Mouse (Mus musculus) heart, adult 9 months (tissue): ENCODE results near the gene 2010111I01Rik.

Experiments
- DNase-seq, 2 experiments: peaks; one replicate each; pipeline ENCODE4 v3.0.0; 2022; ENCODE audit warnings: low spot score in 2 of 2

2010111I01Rik gene

DNA sequence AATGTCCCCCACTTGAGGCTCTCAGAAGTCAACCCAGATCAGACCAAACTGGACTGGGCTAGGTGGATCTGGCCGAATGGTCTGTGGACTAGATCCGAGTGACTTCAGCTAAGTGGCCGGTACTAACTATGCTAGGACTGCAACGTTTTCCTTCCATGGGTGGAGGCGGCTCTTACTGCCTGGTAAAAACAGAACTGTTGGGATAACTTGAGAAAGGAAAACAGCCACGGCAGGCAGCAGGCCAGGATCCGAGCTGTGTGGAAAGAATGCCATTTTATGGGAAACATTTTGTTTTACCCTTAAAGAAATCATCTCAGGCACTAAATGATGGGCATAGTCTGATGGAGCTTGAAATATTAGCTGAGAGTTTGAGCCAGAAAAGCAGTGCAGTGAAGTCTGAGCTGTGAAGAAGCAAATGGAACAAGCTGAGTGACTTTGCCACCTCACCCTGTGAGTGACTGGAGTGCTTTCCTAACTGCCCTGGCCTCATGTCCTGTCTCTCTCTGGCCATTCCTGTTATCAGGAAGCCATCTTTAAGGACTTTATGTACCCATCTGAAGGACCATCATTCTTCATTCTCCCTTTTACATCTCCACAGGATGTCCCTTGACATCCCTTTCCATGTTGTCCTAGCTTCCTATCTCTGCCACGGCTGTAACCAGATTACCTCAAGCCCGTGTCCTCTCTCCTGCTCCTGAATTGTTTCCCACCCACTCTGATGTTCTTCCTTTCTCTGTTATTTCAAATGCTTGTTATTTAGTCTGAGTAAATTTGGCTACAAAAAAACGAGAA is 277.9 kb downstream of the 2010111I01Rik start:
- DNase-seq, result peak in 1 of 2 experiments; percentile 71

DNA sequence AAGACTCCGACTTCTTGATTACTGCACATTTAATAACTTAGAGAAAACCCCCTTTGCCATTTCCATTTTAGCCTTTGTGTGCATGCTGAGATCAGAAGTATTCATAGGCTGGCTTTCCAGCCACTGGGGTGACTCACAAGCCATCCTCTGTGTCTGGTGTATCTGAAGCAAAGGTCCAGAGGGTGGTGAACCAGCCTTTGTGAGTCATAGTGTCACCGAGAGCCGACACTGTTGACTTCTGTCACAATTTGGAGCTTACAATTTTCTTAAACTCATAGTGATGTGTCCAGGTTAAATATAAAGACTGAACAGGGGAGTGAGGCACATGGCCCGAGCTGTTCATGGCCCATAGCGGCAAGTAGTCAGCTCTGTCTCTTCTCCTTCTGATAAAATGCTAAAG is 278.9 kb downstream of the 2010111I01Rik start:
- DNase-seq, result peak in 1 of 2 experiments; percentile 67

DNA sequence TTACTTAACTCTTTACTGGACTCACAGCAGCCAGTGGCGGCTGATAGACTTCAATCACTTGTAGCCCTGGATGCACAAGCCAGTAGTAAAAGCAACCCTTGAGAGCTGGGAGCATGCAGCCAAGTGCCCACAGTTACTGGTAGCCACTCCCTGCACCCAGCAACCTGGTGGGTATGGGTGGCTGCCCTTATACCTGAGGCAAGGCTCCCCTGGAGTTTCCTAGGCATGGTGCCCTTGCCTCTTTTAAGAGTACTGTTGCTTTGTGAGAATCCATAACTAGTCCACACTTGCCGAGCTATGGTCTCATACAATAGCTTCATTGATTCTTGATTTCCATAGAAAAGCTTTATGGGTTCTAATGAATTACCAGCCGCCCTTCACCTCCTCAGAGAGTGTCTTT is 279.7 kb downstream of the 2010111I01Rik start:
- DNase-seq, result peak in 1 of 2 experiments; percentile 27

DNA sequence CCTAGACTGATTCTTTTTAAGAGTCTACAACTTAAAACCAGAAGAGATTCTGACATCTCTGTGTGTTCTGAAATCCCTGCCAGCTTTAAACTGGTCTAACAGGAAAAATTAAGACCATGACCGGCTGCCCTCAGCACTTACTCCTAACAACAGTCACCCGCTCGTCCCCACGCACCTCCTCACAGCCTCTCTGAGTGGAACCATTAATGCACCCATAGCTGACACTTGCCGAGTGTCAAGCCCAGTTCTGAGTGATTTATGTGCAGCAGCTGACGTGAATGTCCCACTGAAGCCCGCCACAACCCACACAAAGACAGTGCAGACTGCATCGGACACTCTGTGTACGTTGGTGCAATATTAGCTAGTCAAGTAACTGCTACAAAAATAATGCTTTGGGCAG is 280.5 kb downstream of the 2010111I01Rik start:
- peak in 1 of 2 experiments; percentile 28 for DNase-seq

DNA sequence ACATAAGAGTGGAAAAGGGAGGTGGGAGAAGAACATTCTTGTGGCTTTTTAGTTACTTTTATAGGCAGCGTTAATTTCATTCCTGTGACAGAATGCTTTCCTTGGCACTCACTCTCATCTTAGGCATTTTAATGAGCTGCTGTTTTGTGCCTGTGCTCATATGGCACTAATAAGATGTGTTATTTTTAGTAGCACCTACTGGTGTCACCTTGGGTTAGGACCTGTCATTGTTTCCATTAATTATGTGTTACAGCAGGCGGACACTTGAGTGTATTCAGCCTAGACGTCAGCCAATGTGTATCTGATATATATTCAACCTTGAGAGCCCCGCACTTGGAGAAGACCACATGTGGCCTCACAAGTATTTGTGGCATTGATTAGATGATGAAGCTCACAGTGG is 281.1 kb downstream of the 2010111I01Rik start:
- peak in 1 of 2 experiments; percentile 28 for DNase-seq

DNA sequence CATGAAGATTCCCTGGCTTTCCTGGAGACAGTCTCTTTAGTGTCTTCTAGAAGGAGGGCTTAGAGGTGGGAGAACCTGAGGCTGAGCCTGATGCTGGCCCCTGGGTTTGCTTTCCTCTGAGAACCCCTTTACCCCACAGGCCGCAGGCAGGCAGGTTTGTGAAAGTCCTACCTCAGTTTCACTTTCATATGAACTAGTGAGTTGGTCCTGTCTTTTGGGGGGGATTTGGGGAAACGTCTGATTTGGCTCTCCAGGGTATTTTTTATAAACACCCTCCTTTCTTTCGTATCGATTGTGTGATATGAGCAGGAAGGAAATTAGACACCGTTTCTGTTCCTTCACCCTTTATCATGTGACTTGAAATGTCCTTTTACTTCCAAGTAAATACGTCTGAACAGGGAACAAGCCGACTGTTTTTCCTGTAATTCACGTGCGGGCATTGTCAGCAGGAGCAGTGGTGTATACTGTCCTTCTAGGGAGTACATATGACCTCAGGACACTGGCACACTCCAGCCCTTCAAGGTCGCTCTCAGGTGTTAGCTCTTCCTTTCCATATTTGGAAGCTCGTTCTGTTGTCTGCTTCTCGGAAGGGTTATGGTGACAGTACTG is 281.7 kb downstream of the 2010111I01Rik start:
- peak; percentile 57 for DNase-seq

DNA sequence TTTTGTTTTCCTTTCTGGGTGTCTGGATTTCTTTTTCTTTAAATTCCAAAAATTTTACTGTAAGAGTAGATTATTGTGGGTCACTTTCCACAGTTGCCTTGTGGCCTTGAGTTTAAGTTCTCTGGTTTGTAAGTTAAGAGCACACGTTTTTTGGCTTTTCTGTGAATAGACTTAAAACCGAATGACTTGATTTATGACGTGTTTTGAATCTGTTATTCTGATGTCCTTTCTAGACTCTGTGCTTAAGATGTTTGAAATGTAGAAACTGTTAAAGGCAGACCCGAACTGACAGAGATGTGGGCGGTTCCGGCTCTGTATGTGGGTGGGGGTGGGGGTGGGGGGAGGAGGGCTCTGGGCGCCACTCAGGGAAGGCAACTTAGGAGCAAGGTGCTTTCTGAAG is 282.3 kb downstream of the 2010111I01Rik start:
- DNase-seq, result no peak

DNA sequence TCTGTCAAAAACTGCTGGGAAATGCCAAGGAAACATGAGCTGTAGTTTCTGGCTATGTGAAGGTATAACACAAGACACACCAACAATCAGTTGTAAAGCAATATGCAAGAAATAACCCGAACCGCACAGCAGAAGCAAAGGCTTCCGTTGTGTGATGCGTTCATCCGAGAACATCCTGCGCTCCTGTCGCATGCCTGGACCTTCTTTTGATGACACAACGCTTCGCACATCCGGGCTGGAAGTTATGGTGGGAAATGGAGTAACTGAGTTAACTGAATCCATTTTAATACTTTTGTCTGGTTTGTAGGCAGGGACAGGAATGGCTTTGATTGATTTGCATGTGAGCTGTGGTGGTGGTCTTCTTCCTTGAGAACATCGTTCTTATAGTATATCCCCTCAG is 282.9 kb downstream of the 2010111I01Rik start:
- peak in 1 of 2 experiments; percentile 8 for DNase-seq

DNA sequence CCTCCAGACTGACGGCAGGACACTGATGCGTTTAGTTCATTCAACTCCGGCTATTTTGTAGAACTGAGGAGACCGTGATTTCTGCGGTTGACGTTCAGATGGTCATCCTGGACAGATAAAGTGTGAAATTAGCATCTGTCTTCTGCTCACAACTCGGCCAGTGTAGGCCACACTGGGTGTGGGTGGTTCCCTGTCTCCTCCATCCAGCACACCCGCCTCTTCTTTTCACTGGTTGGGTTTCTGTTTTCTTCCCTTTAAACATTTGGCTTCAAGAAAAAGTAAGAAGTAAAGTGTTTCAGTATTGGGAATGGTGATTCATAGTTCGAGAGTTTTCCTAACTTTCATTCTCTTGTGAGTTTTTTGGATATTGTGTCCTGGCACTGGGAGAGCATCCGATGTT is 283.6 kb downstream of the 2010111I01Rik start:
- DNase-seq, result peak in 1 of 2 experiments; percentile 24

DNA sequence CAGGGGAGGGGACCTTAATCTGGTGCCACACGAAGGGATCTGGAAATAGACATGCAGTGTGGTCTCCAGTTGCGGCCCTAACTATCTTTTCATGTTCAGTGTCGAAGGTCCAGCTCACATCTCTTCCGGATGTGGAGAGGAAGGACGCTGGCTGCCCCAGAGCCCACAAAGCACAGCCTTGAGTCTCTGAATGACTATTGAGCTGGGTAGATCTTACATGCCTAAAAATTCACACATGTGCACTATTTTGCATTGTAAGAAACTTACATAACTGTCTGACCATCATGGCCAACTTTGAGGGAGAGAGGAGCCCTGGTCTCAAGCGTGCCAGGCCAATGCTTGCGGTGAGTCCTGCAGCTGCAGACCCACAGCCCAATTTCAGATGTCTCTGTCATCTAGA is 284.5 kb downstream of the 2010111I01Rik start:
- DNase-seq, result peak in 1 of 2 experiments; percentile 34

DNA sequence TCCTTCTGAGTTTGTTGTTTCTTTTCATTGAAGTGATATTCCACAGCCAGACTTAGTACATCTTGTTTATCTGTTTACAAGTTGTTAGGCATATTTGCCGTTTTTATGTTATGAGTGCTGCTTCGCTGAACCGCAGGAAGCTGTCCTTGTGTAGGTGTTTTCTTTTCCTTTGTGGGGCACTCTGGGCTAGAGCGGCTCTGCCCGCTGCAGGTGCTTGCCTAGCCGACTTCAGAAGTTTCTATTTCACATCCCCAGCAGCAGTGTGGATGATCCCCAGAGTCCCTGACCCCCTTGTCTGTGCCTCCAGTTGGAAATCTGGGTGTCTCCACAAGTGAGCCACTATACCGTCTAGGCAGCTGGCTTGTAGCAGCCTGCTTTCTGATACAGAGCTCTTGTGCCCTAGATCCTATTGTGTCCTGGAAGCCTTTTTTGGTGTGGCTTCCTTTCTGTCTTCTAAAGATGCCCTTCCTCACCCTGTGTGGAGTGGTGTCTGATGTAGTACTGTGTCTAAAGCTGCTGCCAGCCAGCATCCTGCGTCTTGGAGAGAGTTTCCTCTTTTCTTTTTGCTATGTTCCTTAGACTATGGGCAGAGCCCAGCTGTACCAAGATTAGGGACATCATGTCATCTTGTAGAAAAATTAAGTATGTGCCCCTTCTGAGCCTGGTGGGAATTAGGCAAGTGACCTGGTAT is 285.2 kb downstream of the 2010111I01Rik start:
- DNase-seq, result no peak

DNA sequence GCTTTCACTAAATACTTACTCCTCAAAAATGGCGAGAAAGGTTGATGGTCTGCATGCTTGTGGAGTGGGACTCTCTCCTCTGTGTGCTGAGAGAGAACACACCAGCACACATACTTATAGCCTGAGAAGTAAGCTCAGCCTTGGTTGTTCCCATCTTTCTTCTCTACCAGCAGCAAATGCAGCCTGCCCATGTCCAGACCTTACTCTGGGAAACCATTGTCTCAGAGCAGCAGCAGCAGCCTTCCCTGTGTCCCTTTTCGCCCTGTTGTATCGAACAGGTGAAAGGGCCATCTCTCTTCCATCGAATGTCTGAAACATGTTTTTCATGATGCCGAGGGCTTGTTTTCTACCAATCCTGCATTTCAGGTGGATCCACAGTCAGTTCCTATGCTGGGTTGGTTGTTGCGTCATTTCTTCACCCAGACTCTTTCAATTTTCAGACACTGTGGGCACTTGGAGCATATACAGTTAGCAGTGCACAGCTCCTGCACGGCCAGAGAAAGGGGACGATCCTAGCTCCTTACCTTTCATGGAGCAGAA is 285.8 kb downstream of the 2010111I01Rik start:
- DNase-seq, result no peak

DNA sequence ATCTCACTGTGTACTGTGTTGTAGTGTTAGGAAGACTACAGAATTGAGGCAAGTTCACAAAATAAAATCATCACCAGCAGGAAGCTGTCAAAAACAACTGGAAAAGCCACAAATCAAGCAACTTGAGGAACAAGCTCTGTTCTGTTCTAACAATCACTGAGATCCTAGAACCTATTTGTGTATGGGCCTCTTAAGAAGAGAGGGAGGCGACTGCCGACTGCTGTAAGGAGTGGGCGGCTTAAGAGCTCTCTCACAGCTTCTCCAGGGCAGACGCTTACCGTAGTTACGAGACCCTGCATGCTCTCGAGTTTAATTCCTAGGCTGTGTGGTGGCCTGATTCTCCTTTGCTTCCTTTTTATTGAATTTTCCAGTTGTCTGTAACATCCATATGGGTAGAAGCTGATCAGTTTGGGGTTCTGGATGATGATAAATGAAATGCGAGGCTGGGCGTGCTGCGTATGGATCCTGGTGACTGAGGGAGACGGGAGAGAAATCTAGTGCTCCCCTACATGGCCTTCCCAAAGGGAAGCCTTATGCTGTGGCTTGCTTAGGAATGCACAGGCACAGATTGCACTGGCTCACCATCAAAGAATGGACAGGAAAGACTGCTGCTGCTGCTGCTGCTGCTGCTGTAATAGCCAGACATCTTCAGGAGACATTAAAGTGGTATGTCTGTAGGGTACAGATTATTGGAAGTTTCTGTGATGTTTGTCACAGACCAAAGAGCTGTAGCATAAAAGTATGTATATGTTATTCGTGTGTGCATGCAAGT is 286.6 kb downstream of the 2010111I01Rik start:
- no peak for DNase-seq

DNA sequence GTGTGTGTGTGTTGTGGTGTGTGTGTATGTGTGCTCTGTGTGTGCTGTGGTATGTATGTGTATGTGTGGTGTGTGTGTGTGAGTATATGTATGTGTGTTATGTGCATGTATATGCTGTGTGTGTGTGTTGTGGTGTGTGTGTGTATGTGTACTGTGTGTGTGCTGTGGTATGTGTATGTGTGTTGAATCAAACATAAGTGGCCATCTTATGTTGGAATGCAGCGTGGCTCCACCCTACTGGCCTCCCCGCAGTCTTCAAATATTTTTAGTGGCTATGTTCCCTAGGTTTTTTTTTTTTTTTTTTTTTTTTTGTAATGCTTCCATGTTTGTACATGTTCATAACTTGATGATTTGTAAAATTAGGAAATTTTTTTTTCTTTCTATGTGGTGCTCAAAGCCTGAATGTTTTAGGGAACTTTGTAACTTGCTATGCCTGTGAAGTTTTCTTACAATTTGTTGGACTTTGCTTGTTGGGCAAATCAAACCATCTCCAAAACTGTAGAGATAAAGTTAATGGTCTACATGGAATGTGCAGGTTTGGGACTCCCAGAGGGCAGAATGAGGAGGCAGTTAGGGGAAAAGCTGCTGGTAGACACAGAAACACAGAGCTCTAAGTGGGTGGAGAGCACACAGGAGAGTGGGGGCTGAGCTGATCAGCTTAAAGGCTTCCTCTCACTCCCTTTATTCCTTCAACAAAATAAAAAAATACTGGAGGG is 287.8 kb downstream of the 2010111I01Rik start:
- DNase-seq, result no peak

DNA sequence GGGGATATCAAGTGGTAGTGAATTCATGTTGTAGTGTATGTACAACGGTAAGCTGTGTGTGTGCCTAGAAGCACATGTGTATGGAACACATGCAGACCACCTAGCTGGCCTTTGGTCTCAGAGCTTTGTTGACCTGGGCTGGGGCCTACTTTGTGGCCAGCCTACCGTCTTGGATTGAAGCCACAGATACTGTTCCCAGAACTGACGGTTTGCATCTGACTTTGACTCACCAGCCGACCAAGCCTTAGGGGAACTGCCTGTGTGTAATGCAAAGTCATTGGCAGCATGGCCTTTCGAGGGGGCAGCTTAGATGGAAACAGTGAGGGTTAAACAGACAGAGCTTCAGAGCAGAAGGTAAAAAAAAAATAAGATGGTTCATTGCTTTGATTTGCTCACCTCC is 288.5 kb downstream of the 2010111I01Rik start:
- DNase-seq, result no peak

DNA sequence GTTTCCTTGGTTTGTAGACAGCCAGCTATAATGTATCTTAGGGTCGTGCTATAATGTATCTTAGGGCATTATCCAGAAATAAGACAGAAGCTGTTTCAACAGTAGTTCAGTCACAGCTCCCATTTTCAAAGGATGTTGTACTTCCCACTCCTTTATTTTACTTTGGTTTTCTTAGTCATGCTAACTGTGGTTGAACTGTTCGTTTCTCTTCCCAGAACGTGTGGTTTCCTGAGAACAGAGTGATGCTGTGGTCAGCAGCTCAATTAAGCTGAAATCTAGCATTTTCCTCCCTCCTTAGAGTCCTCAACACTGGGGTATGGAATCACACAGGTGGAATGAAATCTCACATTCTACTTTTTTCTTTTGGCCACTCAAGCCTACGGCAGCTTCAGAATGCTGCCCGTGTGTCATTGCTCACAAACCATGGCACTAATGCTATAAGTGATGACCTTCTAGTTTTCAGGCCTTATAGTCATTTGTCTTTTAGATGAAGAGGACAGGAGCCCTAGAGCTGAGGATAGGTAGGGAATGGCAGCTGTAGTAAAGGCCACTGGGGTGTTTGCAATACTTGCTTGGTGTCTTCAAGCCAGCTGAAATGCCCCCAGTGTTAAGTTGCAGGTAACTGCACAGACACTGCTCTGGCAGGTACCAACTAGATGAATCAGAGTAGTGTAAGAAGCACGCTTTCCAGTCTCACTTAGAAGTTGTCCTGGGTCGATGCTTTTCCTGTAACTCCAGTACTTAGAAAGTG is 289.4 kb downstream of the 2010111I01Rik start:
- DNase-seq, result no peak

DNA sequence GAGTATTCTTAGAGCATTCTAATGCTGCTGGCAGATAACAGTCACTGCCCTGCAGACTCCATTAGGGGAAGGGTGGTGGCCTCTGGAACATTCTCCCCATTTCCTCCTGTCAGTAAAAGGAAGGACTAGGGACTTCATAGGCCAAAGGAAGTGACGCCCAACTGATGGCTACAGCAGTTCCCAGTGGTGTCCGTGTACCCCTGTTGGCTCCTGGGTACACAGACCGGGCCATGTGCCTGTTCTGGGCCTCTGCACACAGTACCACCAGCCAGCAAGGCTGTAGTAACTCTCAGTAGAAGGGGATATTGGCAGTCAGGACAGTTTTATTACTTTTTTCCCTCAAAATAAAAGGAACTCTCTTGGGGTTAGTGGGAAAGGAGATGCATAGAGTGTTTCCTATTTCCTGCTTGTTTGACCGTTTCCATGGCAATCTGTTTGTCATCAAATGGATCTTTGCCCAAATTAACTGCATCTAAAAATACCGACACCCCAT is 290.9 kb downstream of the 2010111I01Rik start:
- DNase-seq, result peak; percentile 86 to 90

DNA sequence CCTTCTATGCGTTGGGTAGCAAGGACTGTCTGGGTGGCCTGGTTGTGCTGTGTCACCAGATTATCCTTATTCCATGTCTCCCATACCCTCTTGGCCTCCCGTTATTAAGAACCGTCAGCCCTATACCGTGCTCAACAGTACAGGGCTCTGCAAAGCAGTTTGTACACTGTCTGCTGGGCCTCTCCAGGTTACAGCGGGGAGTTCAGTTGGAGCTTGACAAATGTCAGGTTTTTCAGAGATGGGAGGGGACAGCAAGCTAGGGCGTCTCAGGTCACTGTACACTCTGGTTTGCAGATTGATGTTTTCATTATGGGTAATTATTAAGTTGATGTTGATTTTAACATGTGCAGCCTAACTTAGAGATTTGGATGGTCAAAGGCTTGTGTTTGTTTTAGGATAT is 291.5 kb downstream of the 2010111I01Rik start:
- no peak for DNase-seq

DNA sequence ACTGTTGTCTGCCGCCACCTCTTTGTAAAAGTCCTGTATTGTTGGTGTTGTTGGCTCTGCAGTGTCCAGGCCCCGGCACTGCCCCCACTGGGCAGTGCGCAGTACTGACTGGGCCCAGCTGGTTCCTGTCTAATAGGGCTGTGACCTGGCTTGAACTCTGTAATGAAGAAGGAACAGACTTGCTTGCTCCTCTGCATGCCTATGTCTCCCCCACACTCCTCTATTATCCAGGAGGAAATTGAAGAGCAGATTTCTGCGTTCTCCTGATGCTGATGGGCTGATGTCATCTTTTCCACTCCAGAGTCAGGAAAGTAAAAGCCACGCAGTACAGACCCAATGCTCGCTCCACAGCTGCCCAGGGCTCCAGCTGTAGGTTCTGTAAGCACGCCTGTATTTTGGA is 292.1 kb downstream of the 2010111I01Rik start:
- DNase-seq, result peak; percentile 87 to 88

DNA sequence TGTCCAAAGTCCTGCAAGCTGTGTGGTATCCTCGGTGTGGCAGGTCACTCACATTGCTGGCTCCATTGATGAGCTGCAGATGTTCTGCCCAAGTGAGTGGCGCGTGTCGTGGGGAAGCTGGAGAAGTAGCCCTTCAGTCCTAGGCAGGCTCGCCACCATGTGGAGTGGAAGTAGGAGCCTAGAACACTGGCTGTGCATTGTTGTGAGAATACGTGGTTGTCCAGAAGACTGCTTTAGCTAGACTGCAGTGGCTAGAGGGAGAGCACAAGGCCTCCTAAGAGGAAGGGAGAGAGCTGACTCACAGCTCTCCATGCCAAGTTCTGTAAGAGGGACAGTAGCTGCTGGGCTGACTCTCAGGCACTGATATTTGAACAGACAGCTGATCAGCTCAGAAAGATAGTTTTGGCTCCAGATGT is 293.5 kb downstream of the 2010111I01Rik start:
- DNase-seq, result peak in 1 of 2 experiments; percentile 69
